Mouse (Mus musculus) thymus, adult 2 months (tissue): Measurements from ENCODE around the gene Pdgfc.

Experiments used
- CTCF ChIP-seq: fragments of 200-500 bp; IDR thresholded peaks from 2 replicates; pipeline ENCODE4 v1.5.1; 2012; ENCODE audit warnings: mild to moderate bottlenecking, control low read depth, low read length, moderate library complexity, borderline replicate concordance; ENCODE audit not compliant: control insufficient read depth, poor library complexity, insufficient read depth; ENCODE audit errors: extremely low read depth
- POLR2A ChIP-seq: fragments of 200-500 bp; IDR thresholded peaks from 2 replicates; pipeline ENCODE4 v1.6.1; 2012; ENCODE audit warnings: mild to moderate bottlenecking, low read length, control low read depth, moderate library complexity; ENCODE audit not compliant: control insufficient read depth, poor library complexity, insufficient read depth; ENCODE audit errors: extremely low read depth

DNA sequence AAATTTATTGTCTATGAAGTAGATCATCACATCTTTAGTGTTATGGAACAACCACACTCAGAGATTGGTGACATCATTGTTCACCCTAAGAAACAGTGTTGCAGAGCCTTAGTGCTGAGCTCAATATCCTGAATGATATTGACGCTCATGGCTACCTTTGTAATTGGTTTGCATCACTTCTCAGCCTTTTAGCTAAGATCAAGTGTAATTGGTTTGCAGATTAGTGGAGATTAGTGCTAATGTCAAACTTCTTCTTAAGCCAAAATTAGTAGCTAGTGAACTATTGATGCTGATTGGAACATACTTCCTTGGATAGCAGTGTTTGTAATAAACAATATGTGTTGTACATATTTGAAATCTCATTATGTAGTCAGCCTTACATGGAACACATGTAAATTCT is 85.5 kb downstream of the Pdgfc start:
- TF ChIP-seq CTCF: no peak
- no peak for TF ChIP-seq POLR2A
